Mouse (Mus musculus) forebrain, embryonic 13.5 days (tissue): ENCODE measurements at regions not wholly inside any gene's neighbourhood (a gene's known extent, or its start where the extent isn't known, plus 50 kb on each side); places are given as distances from the start of the nearest gene placed in this dataset.
A peak's percentile ranks its signal among the peaks of the same experiment; 100 is the strongest.

Source experiments
- ATAC-seq: fragments of 200-750 bp; cut with Nextera tagmentation; 2 replicates; pipeline ENCODE4 v1.8.0; 2017
- H3K27ac ChIP-seq: fragments of 300-500 bp; sonication (generic); 2 replicates; pipeline ENCODE4 v1.5.1; 2015; ENCODE audit warnings: inconsistent platforms, mild to moderate bottlenecking, moderate library complexity
- H3K27me3 ChIP-seq: fragments of 300-500 bp; sonication (generic); 2 replicates; pipeline ENCODE4 v1.6.1; 2015; ENCODE audit warnings: mild to moderate bottlenecking, inconsistent platforms
- H3K36me3 ChIP-seq: fragments of 300-500 bp; sonication (generic); 2 replicates; pipeline ENCODE4 v1.6.1; 2015; ENCODE audit warnings: mild to moderate bottlenecking, inconsistent platforms; ENCODE audit not compliant: poor library complexity, severe bottlenecking
- H3K4me1 ChIP-seq: fragments of 300-500 bp; sonication (generic); 2 replicates; pipeline ENCODE4 v1.6.1; 2015; ENCODE audit warnings: inconsistent platforms
- H3K4me2 ChIP-seq: fragments of 300-500 bp; sonication (generic); 2 replicates; pipeline ENCODE4 v1.6.1; 2015; ENCODE audit warnings: inconsistent platforms, mild to moderate bottlenecking, moderate library complexity
- H3K4me3 ChIP-seq: fragments of 300-500 bp; sonication (generic); 2 replicates; pipeline ENCODE4 v1.5.1; 2015; ENCODE audit warnings: mild to moderate bottlenecking, inconsistent platforms
- H3K9ac ChIP-seq: fragments of 300-500 bp; sonication (generic); 2 replicates; pipeline ENCODE4 v1.6.1; 2015; ENCODE audit warnings: mild to moderate bottlenecking, inconsistent platforms
- H3K9me3 ChIP-seq: fragments of 300-500 bp; sonication (generic); replicated peaks from 2 replicates; pipeline ENCODE4 v1.6.1; 2016; ENCODE audit warnings: inconsistent platforms
- WGBS: fragments of 180-500 bp; shearing (Covaris S2); methylation state at CpG from one replicate; pipeline ENCODE4 v1.1.7; 2015; 5-methylcytosine and 5-hydroxymethylcytosine counted together

DNA sequence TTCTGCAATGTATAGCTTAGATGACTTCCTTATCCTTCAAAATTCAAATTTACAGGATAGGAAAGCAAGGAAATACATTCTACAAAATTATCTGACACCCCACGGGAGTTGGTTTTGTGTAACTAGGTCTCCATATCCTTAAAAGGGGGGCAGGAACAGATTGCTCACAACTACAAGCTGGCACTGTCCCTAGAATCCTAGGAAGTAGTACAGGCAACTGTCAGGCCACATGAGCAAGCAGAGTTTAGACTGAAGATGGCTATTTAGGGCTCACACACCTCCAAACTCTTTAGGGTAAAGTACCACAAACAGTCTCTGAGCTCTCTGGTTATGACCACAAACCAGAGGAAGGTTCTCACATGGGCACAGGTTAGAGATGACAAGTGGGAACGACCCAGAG, 273.5 kb upstream of the 4930412O13Rik start:
- Histone ChIP-seq H3K4me2 (no peak overlapping the region), H3K4me3 (no peak overlapping the region), H3K27ac (no peak overlapping the region), H3K36me3 (no peaks in the 10 kb centered on the region), H3K4me1 (peaks cover 3% of the 10 kb centered on the region; the same call in 1 of the 2 replicates), H3K9ac (no peak overlapping the region), H3K27me3 (no peaks in the 10 kb centered on the region), H3K9me3 (no peaks in the 10 kb centered on the region)
- no peak for ATAC-seq
- WGBS = 88% methylated on average over 2 of the region's 2 CpGs

DNA sequence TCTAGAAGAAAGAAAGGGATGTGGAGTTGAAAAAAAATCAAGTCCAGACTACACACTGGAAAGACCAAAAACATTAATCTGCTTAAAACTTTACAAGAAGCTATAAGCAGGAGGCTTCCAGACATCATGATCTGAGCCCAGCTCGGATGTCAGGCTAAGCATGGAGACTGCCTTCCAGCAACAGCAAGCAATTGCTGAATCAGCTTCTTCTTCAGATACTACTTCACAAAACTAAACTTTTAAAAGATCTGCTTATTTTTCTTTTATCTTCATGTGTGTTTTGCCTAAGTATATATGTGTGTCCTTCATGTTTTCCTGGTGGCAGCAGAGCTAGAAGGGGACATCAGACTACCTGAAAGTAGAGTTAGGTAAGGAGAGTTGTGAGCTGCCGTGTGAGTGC, 266.6 kb upstream of the 4930412O13Rik start:
- WGBS = 83% methylated on average over 2 of the region's 2 CpGs
- H3K27ac ChIP-seq = no peak overlapping the region
- H3K4me2 ChIP-seq = no peak overlapping the region
- ATAC-seq = no peak
- H3K27me3 ChIP-seq = no peaks in the 10 kb centered on the region
- H3K9me3 ChIP-seq = no peaks in the 10 kb centered on the region
- H3K4me3 ChIP-seq = no peak overlapping the region
- H3K36me3 ChIP-seq = no peaks in the 10 kb centered on the region
- no peaks in the 10 kb centered on the region for H3K4me1 ChIP-seq
- H3K9ac ChIP-seq = no peak overlapping the region

DNA sequence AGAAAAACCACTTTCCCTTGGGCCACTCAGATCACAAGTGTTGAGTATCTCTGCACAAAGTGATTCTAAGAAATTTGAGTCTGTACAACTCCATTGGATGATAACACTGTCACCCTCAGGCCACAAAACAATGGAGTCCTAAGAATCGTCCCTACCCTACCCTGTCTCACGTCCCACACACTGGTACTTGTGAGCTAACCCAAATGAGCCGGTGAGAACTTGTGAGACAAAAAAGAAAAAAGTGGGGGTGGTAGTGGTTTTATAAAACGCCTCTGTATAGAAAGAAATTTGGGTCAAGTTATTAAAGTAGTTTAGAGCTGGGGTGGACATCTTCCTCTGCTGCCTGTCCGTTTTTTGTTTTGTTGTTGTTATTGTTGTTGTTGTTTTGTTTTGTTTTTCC, 264.8 kb upstream of the 4930412O13Rik start:
- no peaks in the 10 kb centered on the region for H3K9me3 ChIP-seq
- no peaks in the 10 kb centered on the region for H3K27me3 ChIP-seq
- no peak overlapping the region for H3K4me2 ChIP-seq
- no peak overlapping the region for H3K9ac ChIP-seq
- peaks cover 6% of the 10 kb centered on the region for H3K4me1 ChIP-seq
- no peaks in the 10 kb centered on the region for H3K36me3 ChIP-seq
- ATAC-seq = no peak
- 86% methylated on average over 5 of the region's 5 CpGs for WGBS
- H3K4me3 ChIP-seq = no peak overlapping the region
- H3K27ac ChIP-seq = no peak overlapping the region

DNA sequence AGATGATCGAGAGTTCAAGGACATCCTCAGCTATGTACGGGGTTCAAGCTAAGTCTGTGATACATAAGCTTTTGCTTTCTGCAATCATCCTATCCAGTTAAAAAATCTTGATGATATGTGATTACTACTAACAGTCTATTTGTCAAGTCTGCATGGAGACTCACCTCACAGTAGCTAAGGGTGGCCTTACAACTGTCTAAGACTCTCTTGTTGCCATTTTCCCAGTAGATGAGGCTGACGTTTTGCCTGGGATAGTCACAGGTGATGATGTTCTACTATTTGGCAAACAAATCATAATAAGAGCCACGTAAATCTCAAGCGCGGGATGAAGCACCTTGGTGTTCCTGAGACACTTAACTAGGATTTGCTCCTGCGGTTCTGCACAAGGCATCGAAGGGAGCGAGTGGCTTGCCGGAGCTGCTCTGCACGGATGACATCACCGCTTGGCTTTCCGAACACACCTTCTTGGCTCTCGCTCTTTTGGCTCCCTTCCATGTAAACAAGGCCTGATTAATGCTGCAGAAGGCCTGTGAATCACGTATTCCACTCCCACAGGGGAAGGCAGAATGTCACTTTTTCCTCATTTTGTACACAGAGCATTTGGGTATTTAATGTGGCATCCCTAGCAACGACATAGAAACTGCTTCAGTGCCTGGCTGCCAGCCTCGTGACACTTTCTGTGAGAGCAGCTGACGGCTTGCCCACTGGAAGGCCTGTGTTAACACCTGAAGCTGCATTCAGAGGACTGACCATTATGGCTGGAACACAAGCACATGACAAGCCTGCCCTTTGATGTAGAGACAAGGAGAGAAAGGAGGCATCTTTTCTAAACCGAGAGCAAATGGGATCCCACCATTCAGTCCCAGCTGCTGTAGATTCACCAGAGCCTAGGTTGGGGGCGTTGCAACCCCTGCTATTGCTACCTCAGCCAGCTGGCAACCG, 260.5 kb upstream of the 4930412O13Rik start:
- Histone ChIP-seq H3K4me1 (peaks cover 8% of the 10 kb centered on the region), H3K36me3 (no peaks in the 10 kb centered on the region), H3K4me3 (no peak overlapping the region), H3K9me3 (no peaks in the 10 kb centered on the region), H3K27ac (peak overlapping the region; percentile 20; the same call in 1 of the 2 replicates), H3K9ac (no peak overlapping the region), H3K4me2 (peak overlapping the region; percentile 24), H3K27me3 (no peaks in the 10 kb centered on the region)
- 56% methylated on average over 21 of the region's 21 CpGs for WGBS
- ATAC-seq = peak; percentile 92

DNA sequence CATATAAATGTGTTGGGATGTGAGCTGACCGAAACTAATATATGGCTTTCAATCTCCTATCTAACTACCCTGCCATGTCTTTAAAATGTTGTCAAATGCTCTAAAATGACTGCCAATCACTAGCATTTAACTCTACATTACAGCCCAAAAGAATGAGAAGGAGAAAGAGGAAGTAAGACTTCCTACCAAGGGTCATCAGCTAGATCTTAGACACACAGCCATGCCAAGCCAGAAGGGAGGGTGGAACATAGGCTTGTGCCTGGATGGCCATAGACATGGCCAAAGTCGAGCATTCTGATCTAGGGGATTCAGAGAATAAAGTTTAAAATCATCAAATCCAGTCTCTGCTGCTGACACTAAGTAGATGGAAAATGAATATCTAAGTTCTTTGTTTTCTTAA, 257.4 kb upstream of the 4930412O13Rik start:
- Histone ChIP-seq H3K27me3 (no peaks in the 10 kb centered on the region), H3K9me3 (no peaks in the 10 kb centered on the region), H3K4me2 (no peak overlapping the region), H3K36me3 (no peaks in the 10 kb centered on the region), H3K4me1 (peaks cover 8% of the 10 kb centered on the region), H3K4me3 (no peak overlapping the region), H3K9ac (no peak overlapping the region), H3K27ac (no peak overlapping the region)
- WGBS = 87% methylated on average over 2 of the region's 2 CpGs
- ATAC-seq = no peak

DNA sequence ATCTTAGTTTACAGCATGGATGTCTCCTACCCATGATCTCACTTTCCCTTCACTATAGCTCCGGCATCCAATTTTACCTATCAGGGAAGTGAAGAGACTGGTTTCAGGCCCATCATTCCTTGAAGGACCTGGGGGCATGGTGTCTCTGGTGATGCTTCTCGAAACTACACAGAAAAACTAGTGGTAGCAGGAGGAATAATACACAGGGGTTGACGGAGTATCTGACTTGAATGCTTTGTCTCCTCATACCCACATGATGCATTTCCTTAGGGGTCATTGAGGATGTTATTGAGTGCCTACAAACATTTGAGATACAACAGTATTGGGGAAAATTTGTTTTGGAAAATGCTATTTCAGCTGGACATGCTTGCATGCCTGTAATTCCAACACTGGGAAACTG, 253.0 kb upstream of the 4930412O13Rik start:
- H3K4me2 ChIP-seq = no peak overlapping the region
- no peak overlapping the region for H3K4me3 ChIP-seq
- 91% methylated on average over 3 of the region's 3 CpGs for WGBS
- no peaks in the 10 kb centered on the region for H3K27me3 ChIP-seq
- no peaks in the 10 kb centered on the region for H3K9me3 ChIP-seq
- no peak for ATAC-seq
- no peak overlapping the region for H3K27ac ChIP-seq
- H3K9ac ChIP-seq = no peak overlapping the region
- no peaks in the 10 kb centered on the region for H3K36me3 ChIP-seq
- H3K4me1 ChIP-seq = peaks cover 6% of the 10 kb centered on the region

DNA sequence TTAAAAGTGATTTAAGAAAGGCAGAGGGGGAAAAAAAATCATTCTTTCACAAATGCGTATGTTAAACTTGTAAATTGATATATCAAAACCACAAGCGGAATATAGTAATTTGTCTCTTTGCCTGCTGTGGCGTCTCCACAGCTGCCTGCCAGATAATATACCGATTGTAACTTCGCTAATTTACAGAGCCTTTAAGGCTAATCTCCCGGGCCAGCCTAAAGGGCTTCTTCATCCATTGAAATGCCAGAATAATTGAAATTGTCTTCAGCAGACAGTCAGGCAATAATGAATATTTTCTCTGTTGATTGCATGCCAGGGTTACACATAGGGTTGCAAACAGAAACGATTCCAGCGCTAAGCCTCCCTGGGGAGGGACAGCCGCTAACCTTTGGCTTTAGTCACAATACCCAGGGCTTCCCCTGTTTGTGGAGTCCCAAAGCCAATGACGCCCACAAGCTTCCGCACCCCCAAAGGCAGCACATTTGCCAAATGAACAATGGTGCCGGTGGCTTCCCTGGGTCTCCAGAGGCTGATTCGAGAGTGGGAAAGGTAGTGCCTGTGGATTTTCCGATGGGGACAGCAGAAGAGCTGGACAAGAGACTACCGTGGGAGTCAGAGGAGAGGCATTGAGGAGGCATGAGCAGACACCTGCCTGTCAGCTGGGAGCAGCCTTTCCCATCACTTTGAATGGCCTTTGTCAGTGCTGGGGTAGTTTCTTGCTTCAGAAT, 248.2 kb upstream of the 4930412O13Rik start:
- Histone ChIP-seq H3K9me3 (no peaks in the 10 kb centered on the region), H3K36me3 (no peaks in the 10 kb centered on the region), H3K9ac (peak overlapping the region; percentile 46), H3K27ac (no peak overlapping the region), H3K27me3 (0 out of 2 replicates have a peak, but pooled peaks cover 5% of the 10 kb centered on the region), H3K4me1 (peaks cover 10% of the 10 kb centered on the region), H3K4me2 (peak overlapping the region; percentile 53), H3K4me3 (no peak overlapping the region; the same call in 1 of the 2 replicates)
- 8% methylated on average over 15 of the region's 15 CpGs for WGBS
- ATAC-seq = peak; percentile 45; the same call in 1 of the 2 replicates

DNA sequence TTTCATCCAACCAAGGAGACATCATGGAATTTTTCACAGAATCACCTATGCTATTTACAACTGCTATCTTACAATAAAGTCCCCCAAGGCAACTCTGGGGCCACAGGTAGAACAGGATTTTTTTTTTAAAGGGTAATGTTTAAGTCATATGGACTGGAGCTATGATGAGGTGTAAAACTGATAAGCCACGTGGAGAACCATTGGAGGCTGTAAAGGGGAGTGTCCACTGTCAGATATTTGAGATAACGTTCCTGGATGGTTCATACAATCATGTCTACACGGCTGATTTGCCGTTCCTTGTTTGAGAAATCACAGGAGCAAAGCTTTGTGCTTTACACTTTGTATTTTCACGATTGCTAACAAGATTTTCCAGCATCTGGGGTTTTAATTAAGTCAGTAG, 241.8 kb upstream of the 4930412O13Rik start:
- ATAC-seq = no peak
- Histone ChIP-seq H3K27ac (no peak overlapping the region), H3K4me2 (no peak overlapping the region), H3K27me3 (no peaks in the 10 kb centered on the region), H3K4me1 (no peaks in the 10 kb centered on the region), H3K9me3 (no peaks in the 10 kb centered on the region), H3K9ac (no peak overlapping the region), H3K4me3 (no peak overlapping the region), H3K36me3 (no peaks in the 10 kb centered on the region)
- WGBS = 37% methylated on average over 5 of the region's 5 CpGs

DNA sequence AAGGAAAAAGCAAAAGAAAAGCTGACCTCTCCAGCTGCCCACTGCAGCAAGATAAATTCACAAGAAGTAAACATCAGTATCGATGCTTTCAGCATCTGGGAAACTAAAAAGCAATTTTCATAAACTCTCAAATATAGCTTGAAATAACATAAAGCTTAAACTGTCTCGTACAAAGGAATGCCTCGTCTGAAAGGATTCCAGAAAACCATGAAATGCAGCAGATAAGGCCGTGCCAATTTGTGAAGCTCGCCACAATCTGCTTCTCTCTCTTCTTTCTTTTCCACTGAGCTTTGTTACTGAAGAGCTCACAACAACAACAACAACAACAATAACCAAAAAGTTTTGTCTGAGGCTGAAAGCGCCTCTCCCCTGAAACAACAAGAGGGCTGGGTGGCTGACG, 239.4 kb upstream of the 4930412O13Rik start:
- no peaks in the 10 kb centered on the region for H3K4me1 ChIP-seq

DNA sequence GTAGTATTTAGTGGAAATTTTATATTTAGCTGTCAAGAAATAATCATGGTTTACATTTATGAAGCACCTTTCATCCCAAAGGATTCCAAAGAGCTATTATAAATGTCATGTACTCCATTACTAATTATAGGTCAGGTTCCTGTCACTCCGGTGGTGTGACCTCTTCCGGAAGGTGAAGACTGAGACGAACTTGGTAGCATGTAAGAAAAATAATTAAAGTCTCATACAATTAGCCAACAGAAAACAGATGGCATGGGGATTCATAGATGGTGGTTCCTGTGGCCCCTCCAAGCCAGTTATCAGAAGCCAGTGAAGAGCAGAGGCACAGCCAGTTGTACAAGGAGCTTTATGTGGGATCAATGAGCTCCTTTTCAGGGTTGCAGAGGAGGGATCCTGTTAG, 238.6 kb upstream of the 4930412O13Rik start:
- Histone ChIP-seq H3K9me3 (no peaks in the 10 kb centered on the region), H3K4me3 (no peak overlapping the region), H3K4me1 (no peaks in the 10 kb centered on the region), H3K27ac (no peak overlapping the region), H3K4me2 (no peak overlapping the region), H3K36me3 (no peaks in the 10 kb centered on the region), H3K27me3 (no peaks in the 10 kb centered on the region), H3K9ac (no peak overlapping the region)
- 71% methylated on average over 3 of the region's 3 CpGs for WGBS
- ATAC-seq = no peak

More for the DNA sequence above, 239.4 kb upstream of the 4930412O13Rik start:
- Histone ChIP-seq H3K27me3 (no peaks in the 10 kb centered on the region), H3K4me2 (no peak overlapping the region), H3K9me3 (no peaks in the 10 kb centered on the region), H3K36me3 (no peaks in the 10 kb centered on the region), H3K27ac (no peak overlapping the region), H3K4me3 (no peak overlapping the region), H3K9ac (no peak overlapping the region)
- no peak for ATAC-seq
- 50% methylated on average over 7 of the region's 7 CpGs for WGBS

DNA sequence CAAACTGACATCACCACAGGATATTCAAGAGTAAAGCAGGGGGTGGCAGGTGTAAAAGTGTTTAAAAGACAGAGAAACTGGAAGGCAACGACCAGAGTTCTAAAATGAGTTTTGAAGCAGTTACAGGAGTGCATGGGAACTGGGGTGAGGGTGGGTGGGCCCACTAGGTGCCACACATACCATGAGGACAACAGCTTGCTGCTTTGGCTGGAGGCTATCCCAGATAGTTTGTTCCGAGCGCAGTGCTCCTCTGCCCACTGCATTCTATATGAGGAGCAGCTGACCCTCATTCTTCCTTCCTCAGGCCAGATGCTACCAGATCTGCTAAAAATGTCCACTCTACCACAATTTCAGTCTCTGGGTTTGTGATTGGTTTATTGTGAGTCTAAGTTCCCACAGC, 234.6 kb upstream of the 4930412O13Rik start:
- no peak overlapping the region for H3K9ac ChIP-seq
- H3K9me3 ChIP-seq = no peaks in the 10 kb centered on the region
- 67% methylated on average over 3 of the region's 3 CpGs for WGBS
- H3K4me2 ChIP-seq = no peak overlapping the region
- H3K27me3 ChIP-seq = no peaks in the 10 kb centered on the region
- H3K4me3 ChIP-seq = no peak overlapping the region
- H3K27ac ChIP-seq = no peak overlapping the region
- no peaks in the 10 kb centered on the region for H3K4me1 ChIP-seq
- no peaks in the 10 kb centered on the region for H3K36me3 ChIP-seq
- no peak for ATAC-seq

DNA sequence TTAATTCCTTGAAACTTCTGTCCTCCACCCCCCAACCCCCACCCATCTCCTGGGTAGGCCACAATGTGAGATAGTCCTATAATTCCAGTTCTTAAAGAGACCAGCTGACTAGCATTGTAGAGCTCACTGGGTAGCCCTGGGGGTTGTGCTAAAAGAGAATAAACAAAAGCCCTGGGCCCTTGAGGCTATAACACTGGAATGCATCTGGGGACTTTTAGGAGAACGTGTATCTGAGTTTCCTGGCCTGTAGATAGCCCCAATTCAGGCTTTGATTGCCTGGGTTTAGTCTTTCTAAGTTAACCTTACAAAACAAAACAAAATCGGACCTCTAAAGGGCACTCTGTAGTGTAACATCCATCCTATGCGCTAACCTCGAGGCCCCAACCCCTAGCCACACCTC, 234.1 kb upstream of the 4930412O13Rik start:
- Histone ChIP-seq H3K27me3 (no peaks in the 10 kb centered on the region), H3K9ac (no peak overlapping the region), H3K36me3 (no peaks in the 10 kb centered on the region), H3K27ac (no peak overlapping the region), H3K4me1 (no peaks in the 10 kb centered on the region), H3K4me3 (no peak overlapping the region), H3K9me3 (no peaks in the 10 kb centered on the region), H3K4me2 (no peak overlapping the region)
- WGBS = 7% methylated on average over 4 of the region's 4 CpGs
- no peak for ATAC-seq
